Mouse (Mus musculus) lung, adult 2 months (tissue): ENCODE data around the gene Ppm1f.

Source experiments
- CTCF ChIP-seq: fragments of 200-500 bp; IDR thresholded peaks from 2 replicates; pipeline ENCODE4 v1.5.1; 2011; ENCODE audit warnings: mild to moderate bottlenecking, low read length, control low read depth; ENCODE audit not compliant: insufficient read depth
- POLR2A ChIP-seq: fragments of 200-500 bp; IDR thresholded peaks from 2 replicates; pipeline ENCODE4 v1.6.1; 2011; ENCODE audit warnings: low read depth, mild to moderate bottlenecking, control low read depth, low read length, borderline replicate concordance; ENCODE audit errors: extremely low read depth

DNA sequence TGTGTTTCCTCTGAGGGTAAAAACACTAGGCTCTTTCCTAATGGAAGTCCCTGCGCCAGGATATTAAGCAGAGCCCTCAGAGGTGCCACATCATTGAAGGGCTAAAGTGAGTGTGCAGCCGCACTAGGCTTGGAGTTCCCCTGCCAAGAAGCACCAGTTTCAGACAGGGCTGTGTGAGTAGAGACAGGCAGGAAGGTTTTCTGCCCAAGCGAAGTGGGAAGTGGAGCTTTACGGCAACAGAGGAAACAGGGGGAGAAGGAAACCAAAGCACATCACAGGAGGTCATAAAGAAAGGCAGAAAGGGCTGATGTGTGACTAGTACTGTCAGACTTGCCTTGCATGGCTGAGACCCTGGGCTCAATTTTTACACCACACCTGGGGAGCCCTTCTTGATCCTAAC is 6.1 kb downstream of the Ppm1f start:
- TF ChIP-seq CTCF (no peak), POLR2A (0 out of 2 replicates have a peak, but pooled peaks have one; percentile 17)
